20 mouse cellular contexts compared by ENCODE assay signal in the genomic region with DNA sequence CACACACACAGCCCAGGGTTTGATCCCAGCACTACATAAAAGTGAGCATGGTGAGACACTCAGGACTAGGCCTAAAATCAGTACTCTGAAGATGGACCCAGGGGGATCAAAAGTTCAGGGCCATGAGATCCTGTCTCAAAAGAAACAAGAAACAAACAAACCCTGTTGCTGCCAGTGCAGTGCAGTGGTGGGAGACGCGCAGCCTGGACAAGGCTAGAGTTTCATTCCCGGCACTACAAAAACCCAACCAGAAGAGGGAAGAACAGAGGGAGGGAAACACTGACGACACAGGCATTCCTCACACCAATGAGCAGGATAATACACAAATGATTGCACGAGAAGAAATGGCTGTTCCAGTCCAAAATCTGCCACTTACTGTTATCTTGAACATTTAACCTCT. TPM values are rescaled to one million over a fixed set of nuclear protein-coding genes. Genes with fewer than 3 reads are reported as not detected.
A peak's percentile ranks its signal among the peaks of the same experiment; 100 is the strongest.
DNase-seq lines count a peak whose midpoint lies in the region; ATAC-seq lines count a peak whose summit lies in the region.
"Had no signal": no experiment of that assay in that cellular context is flagged by ENCODE, and none has a peak within 500 bp of the region (broad histone marks: within the 10 kb centered on the region; RNA-seq: fewer than 3 reads in every experiment).

No protein-coding gene starts in this region.

- H3K27ac ChIP-seq in kidney, embryonic 16.5 days (ENCODE audit: low read length), result no peak overlapping the region
- H3K27ac ChIP-seq: forebrain, embryonic 10.5 days; forebrain, embryonic 13.5 days; hindbrain, embryonic 12.5 days; hindbrain, embryonic 15.5 days had no signal

- peak; percentile 42; the same call in 1 of the 2 replicates for ATAC-seq in kidney, embryonic 16.5 days (ENCODE audit: low FRiP score, low TSS enrichment)
- ATAC-seq: forebrain, embryonic 13.5 days; forebrain, embryonic 16.5 days; Patski had no signal

- no peak overlapping the region for H3K9ac ChIP-seq in kidney, embryonic 16.5 days (replicated peaks; ENCODE audit: low read length)
- H3K9ac ChIP-seq: forebrain, embryonic 13.5 days; hindbrain, embryonic 12.5 days; hindbrain, embryonic 15.5 days had no signal

- H3K4me3 ChIP-seq in kidney, embryonic 16.5 days (ENCODE audit: low read length), result no peak overlapping the region
- H3K4me3 ChIP-seq: forebrain, embryonic 10.5 days; forebrain, embryonic 13.5 days; hindbrain, embryonic 12.5 days; hindbrain, embryonic 15.5 days had no signal

- 58% methylated on average over 5 of the region's 5 CpGs for WGBS in kidney, embryonic 16.5 days

- H3K9me3 ChIP-seq in kidney, embryonic 16.5 days (ENCODE audit: low read length), result no peaks in the 10 kb centered on the region
- H3K9me3 ChIP-seq: forebrain, embryonic 10.5 days; forebrain, embryonic 13.5 days; hindbrain, embryonic 12.5 days; hindbrain, embryonic 15.5 days had no signal

- H3K27me3 ChIP-seq in kidney, embryonic 16.5 days (ENCODE audit: insufficient read depth, low read length), result no peaks in the 10 kb centered on the region
- H3K27me3 ChIP-seq: forebrain, embryonic 13.5 days; hindbrain, embryonic 12.5 days; hindbrain, embryonic 15.5 days; Patski had no signal

- no peaks in the 10 kb centered on the region for H3K4me1 ChIP-seq in kidney, embryonic 16.5 days (ENCODE audit: insufficient read depth, low read length)
- H3K4me1 ChIP-seq: forebrain, embryonic 10.5 days; forebrain, embryonic 13.5 days; hindbrain, embryonic 12.5 days; hindbrain, embryonic 15.5 days had no signal

- DNase-seq in heart, adult 11 months, result peak; percentile 55
- DNase-seq in heart, adult 18-20 months, result no peak
- no peak for DNase-seq in kidney, postnatal 25 days
- peak; percentile 28 for DNase-seq in lung, postnatal 10 days
- no peak for DNase-seq in lung, adult 18-20 months
- DNase-seq: adrenal gland, postnatal 10 days; adrenal gland, postnatal 36 days; cerebellum, adult 18-20 months; cerebellum, adult 9-10 months; cerebellum, postnatal 14 days; gastrocnemius, postnatal 10 days; gastrocnemius, postnatal 36 days had no signal

- H3K36me3 ChIP-seq in kidney, embryonic 16.5 days (ENCODE audit: insufficient read depth, low read length), result peaks cover 37% of the 10 kb centered on the region

- H3K4me2 ChIP-seq in kidney, embryonic 16.5 days (replicated peaks; ENCODE audit: low read depth, low read length), result no peak overlapping the region
- H3K4me2 ChIP-seq: forebrain, embryonic 13.5 days; heart, embryonic 11.5 days; hindbrain, embryonic 12.5 days; hindbrain, embryonic 15.5 days had no signal

RNA-seq across cellular contexts. Expression of a gene that starts 18.4 kb away (rescaled TPM):
- total RNA-seq in heart, adult 18-20 months (2021), result 10 to 100 TPM; 16.4 to 17.6 TPM
- 9.5 and 10.6 TPM in 2 replicates for polyA plus RNA-seq in kidney, embryonic 16.5 days (2015; fragmentation: Nextera tagmentation; extraction: Ambion mirVana)

Comparison
In these comparisons a context has a peak if more than half of its experiments do, and no peak if none do; other contexts are left out.
1. DNase-seq: peak in heart, adult 11 months (single experiment) and lung, postnatal 10 days (single experiment); none in heart, adult 18-20 months (0 of 2), kidney, postnatal 25 days (0 of 2) and lung, adult 18-20 months (0 of 2).